Mouse (Mus musculus) bone marrow, adult 2 months (tissue): ENCODE data around the gene Itga9.

ENCODE experiments used
- CTCF ChIP-seq: fragments of 200-500 bp; IDR thresholded peaks from 2 replicates; pipeline ENCODE4 v1.5.1; 2011; ENCODE audit warnings: low read length, control low read depth; ENCODE audit not compliant: control insufficient read depth, insufficient read depth
- POLR2A ChIP-seq: fragments of 200-500 bp; IDR thresholded peaks from 2 replicates; pipeline ENCODE4 v1.6.1; 2011; ENCODE audit warnings: low read depth, mild to moderate bottlenecking, control low read depth, low read length, borderline replicate concordance; ENCODE audit not compliant: control insufficient read depth

GRCm38 (mm10) chr9:118942030-118942429 is 335.5 kb downstream of the Itga9 start:
- TF ChIP-seq CTCF: no peak
- TF ChIP-seq POLR2A: no peak
